Mouse (Mus musculus): Measurements from ENCODE around the gene Lhfp. TPM values are rescaled to one million over a fixed set of nuclear protein-coding genes. Genes with fewer than 3 reads are reported as not detected.
A peak's percentile ranks its signal among the peaks of the same experiment; 100 is the strongest.

The Lhfp gene
- polyA plus RNA-seq, 1 experiment from 2014 or later: 50.8 TPM

- no peaks in the 10 kb centered on the region for H3K27me3 ChIP-seq (ENCODE audit: insufficient read depth, poor library complexity, severe bottlenecking)
- H3K36me3 ChIP-seq: peaks cover 7% of the 10 kb centered on the region; the same call in 1 of the 2 replicates
- H3K9me3 ChIP-seq: no peaks in the 10 kb centered on the region
- DNase-seq (ENCODE audit: low spot score): no peak
- peaks cover 30% of the 10 kb centered on the region for H3K4me1 ChIP-seq
- 79% methylated on average over 4 of the region's 4 CpGs for whole genome bisulfite sequencing
- H3K27ac ChIP-seq: peak overlapping the region; percentile 36; the same call in 1 of the 2 replicates
- H3K4me3 ChIP-seq: no peak overlapping the region
These were observed 4.4 kb downstream of the Lhfp start for GRCm38 (mm10) chr3:53045697-53046096.

GRCm38 (mm10) chr3:53046371-53046770 is 5.0 kb downstream of the Lhfp start:
- Histone ChIP-seq H3K27me3 (ENCODE audit: insufficient read depth, poor library complexity, severe bottlenecking) (no peaks in the 10 kb centered on the region), H3K4me1 (peaks cover 25% of the 10 kb centered on the region), H3K4me3 (no peak overlapping the region)

GRCm38 (mm10) chr3:53052385-53052784 is 11.1 kb downstream of the Lhfp start:
- Histone ChIP-seq H3K4me3 (no peak overlapping the region), H3K36me3 (no peaks in the 10 kb centered on the region), H3K9me3 (no peaks in the 10 kb centered on the region), H3K4me1 (peaks cover 26% of the 10 kb centered on the region), H3K27ac (no peak overlapping the region), H3K27me3 (ENCODE audit: insufficient read depth, poor library complexity, severe bottlenecking) (no peaks in the 10 kb centered on the region)
- no peak for DNase-seq (ENCODE audit: low spot score)
- WGBS: 67% methylated on average over 8 of the region's 8 CpGs

More at GRCm38 (mm10) chr3:53046371-53046770, 5.0 kb downstream of the Lhfp start:
- Histone ChIP-seq H3K27ac (no peak overlapping the region), H3K9me3 (no peaks in the 10 kb centered on the region), H3K36me3 (peaks cover 7% of the 10 kb centered on the region; the same call in 1 of the 2 replicates)
- no peak for DNase-seq (ENCODE audit: low spot score)
- WGBS: 59% methylated on average over 6 of the region's 6 CpGs

- no peaks in the 10 kb centered on the region for H3K27me3 ChIP-seq (ENCODE audit: insufficient read depth, poor library complexity, severe bottlenecking)
- H3K4me1 ChIP-seq: peaks cover 49% of the 10 kb centered on the region
- no peaks in the 10 kb centered on the region for H3K36me3 ChIP-seq
- H3K9me3 ChIP-seq: no peaks in the 10 kb centered on the region
- no peak overlapping the region for H3K27ac ChIP-seq
- WGBS: 76% methylated on average over 10 of the region's 10 CpGs
- DNase-seq (ENCODE audit: low spot score): no peak
- no peak overlapping the region for H3K4me3 ChIP-seq
These were observed 15.1 kb downstream of the Lhfp start for GRCm38 (mm10) chr3:53056430-53056829.

- Histone ChIP-seq H3K27ac (peak overlapping the region; percentile 62), H3K27me3 (ENCODE audit: insufficient read depth, poor library complexity, severe bottlenecking) (no peaks in the 10 kb centered on the region), H3K9me3 (no peaks in the 10 kb centered on the region), H3K4me3 (no peak overlapping the region), H3K4me1 (peaks cover 47% of the 10 kb centered on the region), H3K36me3 (no peaks in the 10 kb centered on the region)
- DNase-seq (ENCODE audit: low spot score): no peak
- WGBS: 50% methylated on average over 2 of the region's 2 CpGs
These were observed 18.6 kb downstream of the Lhfp start for GRCm38 (mm10) chr3:53059959-53060358.

- WGBS: 61% methylated on average over 13 of the region's 13 CpGs
- Histone ChIP-seq H3K36me3 (no peaks in the 10 kb centered on the region; the same call in 1 of the 2 replicates), H3K27ac (0 out of 2 replicates have a peak overlapping the region, but pooled peaks have one; percentile 36), H3K4me1 (peaks cover 38% of the 10 kb centered on the region), H3K27me3 (ENCODE audit: insufficient read depth, poor library complexity, severe bottlenecking) (no peaks in the 10 kb centered on the region), H3K4me3 (no peak overlapping the region), H3K9me3 (no peaks in the 10 kb centered on the region)
- DNase-seq (ENCODE audit: low spot score): no peak
These were observed 22.3 kb downstream of the Lhfp start for GRCm38 (mm10) chr3:53063423-53064147.

GRCm38 (mm10) chr3:53065267-53066094 is 24.2 kb downstream of the Lhfp start:
- no peak for DNase-seq (ENCODE audit: low spot score)
- H3K4me3 ChIP-seq: no peak overlapping the region
- WGBS: 87% methylated on average over 13 of the region's 13 CpGs
- no peaks in the 10 kb centered on the region; the same call in 1 of the 2 replicates for H3K36me3 ChIP-seq
- H3K9me3 ChIP-seq: no peaks in the 10 kb centered on the region
- H3K27me3 ChIP-seq (ENCODE audit: insufficient read depth, poor library complexity, severe bottlenecking): no peaks in the 10 kb centered on the region
- no peak overlapping the region for H3K27ac ChIP-seq
- peaks cover 20% of the 10 kb centered on the region for H3K4me1 ChIP-seq

GRCm38 (mm10) chr3:53066095-53066372 is 24.7 kb downstream of the Lhfp start:
- Histone ChIP-seq H3K4me1 (peaks cover 20% of the 10 kb centered on the region), H3K27me3 (ENCODE audit: insufficient read depth, poor library complexity, severe bottlenecking) (no peaks in the 10 kb centered on the region), H3K9me3 (no peaks in the 10 kb centered on the region), H3K36me3 (no peaks in the 10 kb centered on the region; the same call in 1 of the 2 replicates), H3K4me3 (no peak overlapping the region), H3K27ac (no peak overlapping the region)
- WGBS: 72% methylated on average over 4 of the region's 4 CpGs
- no peak for DNase-seq (ENCODE audit: low spot score)

GRCm38 (mm10) chr3:53068399-53068798 is 27.1 kb downstream of the Lhfp start:
- Histone ChIP-seq H3K27ac (no peak overlapping the region), H3K36me3 (no peaks in the 10 kb centered on the region; the same call in 1 of the 2 replicates), H3K4me3 (no peak overlapping the region), H3K27me3 (ENCODE audit: insufficient read depth, poor library complexity, severe bottlenecking) (no peaks in the 10 kb centered on the region), H3K4me1 (peaks cover 34% of the 10 kb centered on the region), H3K9me3 (no peaks in the 10 kb centered on the region)
- DNase-seq (ENCODE audit: low spot score): no peak
- 74% methylated on average over 5 of the region's 5 CpGs for WGBS

GRCm38 (mm10) chr3:53074264-53074663 is 32.9 kb downstream of the Lhfp start:
- 89% methylated on average over 4 of the region's 4 CpGs for WGBS
- H3K4me3 ChIP-seq: no peak overlapping the region
- H3K36me3 ChIP-seq: no peaks in the 10 kb centered on the region

GRCm38 (mm10) chr3:53074761-53075160 is 33.4 kb downstream of the Lhfp start:
- Histone ChIP-seq H3K4me3 (no peak overlapping the region), H3K9me3 (no peaks in the 10 kb centered on the region), H3K36me3 (no peaks in the 10 kb centered on the region), H3K27me3 (ENCODE audit: insufficient read depth, poor library complexity, severe bottlenecking) (no peaks in the 10 kb centered on the region), H3K27ac (no peak overlapping the region), H3K4me1 (peaks cover 20% of the 10 kb centered on the region)
- no peak for DNase-seq (ENCODE audit: low spot score)
- WGBS: 82% methylated on average over 3 of the region's 3 CpGs

More at GRCm38 (mm10) chr3:53074264-53074663, 32.9 kb downstream of the Lhfp start:
- Histone ChIP-seq H3K4me1 (peaks cover 20% of the 10 kb centered on the region), H3K27ac (no peak overlapping the region), H3K9me3 (no peaks in the 10 kb centered on the region), H3K27me3 (ENCODE audit: insufficient read depth, poor library complexity, severe bottlenecking) (no peaks in the 10 kb centered on the region)
- no peak for DNase-seq (ENCODE audit: low spot score)

- WGBS: 92% methylated on average over 6 of the region's 6 CpGs
- no peaks in the 10 kb centered on the region for H3K9me3 ChIP-seq
- DNase-seq (ENCODE audit: low spot score): no peak
These were observed 39.0 kb downstream of the Lhfp start for GRCm38 (mm10) chr3:53080286-53080685.

GRCm38 (mm10) chr3:53080710-53081109 is 39.4 kb downstream of the Lhfp start:
- Histone ChIP-seq H3K9me3 (no peaks in the 10 kb centered on the region), H3K27ac (no peak overlapping the region), H3K4me1 (peaks cover 3% of the 10 kb centered on the region; the same call in 1 of the 2 replicates), H3K36me3 (0 out of 2 replicates have a peak, but pooled peaks cover 5% of the 10 kb centered on the region), H3K4me3 (no peak overlapping the region), H3K27me3 (ENCODE audit: insufficient read depth, poor library complexity, severe bottlenecking) (no peaks in the 10 kb centered on the region)
- whole genome bisulfite sequencing: 97% methylated on average over 8 of the region's 8 CpGs
- DNase-seq (ENCODE audit: low spot score): no peak

More at GRCm38 (mm10) chr3:53080286-53080685, 39.0 kb downstream of the Lhfp start:
- Histone ChIP-seq H3K27ac (no peak overlapping the region), H3K36me3 (0 out of 2 replicates have a peak, but pooled peaks cover 5% of the 10 kb centered on the region), H3K27me3 (ENCODE audit: insufficient read depth, poor library complexity, severe bottlenecking) (no peaks in the 10 kb centered on the region), H3K4me3 (no peak overlapping the region), H3K4me1 (peaks cover 3% of the 10 kb centered on the region; the same call in 1 of the 2 replicates)
